Mouse (Mus musculus) cerebellum, postnatal 10 days (tissue): ENCODE measurements at regions not wholly inside any gene's neighbourhood (a gene's known extent, or its start where the extent isn't known, plus 50 kb on each side); places are given as distances from the start of the nearest gene placed in this dataset.
"Not testable (repeated sequence)": the region's sequence is repeated elsewhere in the genome, so short reads cannot be mapped to it uniquely, and the experiment has no call there.

ENCODE experiments used
- DNase-seq, 2 experiments: peaks; one replicate each; pipeline ENCODE4 v3.0.0; 2021; ENCODE audit warnings: mixed read lengths in 2 of 2

DNA sequence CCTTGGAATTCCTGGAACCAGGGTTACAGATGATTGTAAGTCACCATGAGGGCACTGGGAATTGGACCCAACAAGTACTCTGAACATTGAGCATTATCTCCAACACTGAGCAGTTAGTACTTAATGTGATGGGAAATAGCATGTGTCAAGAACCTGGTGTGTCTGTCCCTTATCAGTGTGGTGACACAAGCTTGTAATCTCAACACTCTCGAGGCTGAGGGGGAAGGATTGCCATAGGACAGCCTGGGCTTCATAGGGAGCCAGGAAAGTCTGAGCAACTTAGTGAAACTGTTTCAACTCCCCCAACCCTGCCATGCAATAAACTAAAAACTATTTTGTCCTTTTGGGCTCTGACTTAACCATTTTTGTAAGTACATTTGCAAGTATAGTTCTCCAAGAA is 100.0 kb downstream of the Wdr20rt start:
- DNase-seq: no peak

DNA sequence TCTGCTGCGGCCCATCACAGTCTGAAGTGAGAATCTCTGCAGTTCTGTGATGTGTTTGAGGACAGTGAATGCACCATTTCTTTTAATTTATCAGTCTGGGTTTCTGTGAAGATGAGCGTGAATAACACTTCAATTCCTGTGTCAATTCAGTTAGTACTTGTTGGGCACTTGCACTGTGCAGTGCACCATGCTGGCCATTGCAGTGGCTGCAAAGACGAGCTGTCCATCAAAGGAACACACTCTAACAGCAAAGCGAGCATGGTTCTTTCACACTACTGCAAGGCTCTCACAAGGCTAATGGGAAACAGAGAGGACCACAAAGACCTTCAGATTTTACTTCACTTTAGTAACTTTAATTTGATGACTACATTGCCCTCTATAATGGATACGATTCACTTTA is 103.2 kb downstream of the Wdr20rt start:
- no peak for DNase-seq

DNA sequence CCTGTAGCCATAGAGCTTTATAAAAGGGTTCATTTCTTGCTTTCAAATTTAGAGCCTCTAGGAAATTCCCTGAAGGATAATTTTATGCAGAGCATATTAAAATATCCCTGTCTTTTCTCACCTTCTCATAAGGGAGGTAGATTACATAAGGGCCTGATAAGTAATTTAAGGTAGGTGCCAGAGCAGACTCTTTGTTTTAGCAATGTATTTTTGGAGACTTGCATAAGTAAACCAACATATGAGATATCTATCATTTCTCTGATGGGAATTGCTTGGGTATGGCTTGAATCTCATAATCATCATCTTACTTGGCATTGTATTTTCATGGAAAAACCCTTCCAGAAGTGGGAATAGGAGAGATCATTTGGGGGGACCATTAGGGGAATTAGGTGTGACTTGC is 104.4 kb downstream of the Wdr20rt start:
- no peak for DNase-seq

DNA sequence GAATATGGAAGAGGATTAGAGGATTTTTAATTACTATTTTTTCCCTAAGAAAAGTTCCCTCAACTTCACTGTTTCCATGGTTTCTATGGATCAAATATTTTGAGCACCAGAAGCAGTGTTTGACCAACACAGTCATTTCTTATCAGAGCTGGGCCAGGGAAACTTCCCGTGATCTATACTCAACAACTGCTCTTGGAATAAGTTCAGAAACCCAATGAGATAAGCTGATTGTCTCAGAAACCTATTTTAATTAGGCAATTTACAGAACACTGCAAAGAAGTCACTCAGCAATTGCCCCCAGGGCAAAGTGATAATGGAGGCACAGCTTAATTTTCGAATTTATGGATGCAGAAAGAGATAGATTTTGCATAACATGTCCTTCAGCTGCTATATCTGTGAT is 114.7 kb downstream of the Wdr20rt start:
- no peak for DNase-seq

DNA sequence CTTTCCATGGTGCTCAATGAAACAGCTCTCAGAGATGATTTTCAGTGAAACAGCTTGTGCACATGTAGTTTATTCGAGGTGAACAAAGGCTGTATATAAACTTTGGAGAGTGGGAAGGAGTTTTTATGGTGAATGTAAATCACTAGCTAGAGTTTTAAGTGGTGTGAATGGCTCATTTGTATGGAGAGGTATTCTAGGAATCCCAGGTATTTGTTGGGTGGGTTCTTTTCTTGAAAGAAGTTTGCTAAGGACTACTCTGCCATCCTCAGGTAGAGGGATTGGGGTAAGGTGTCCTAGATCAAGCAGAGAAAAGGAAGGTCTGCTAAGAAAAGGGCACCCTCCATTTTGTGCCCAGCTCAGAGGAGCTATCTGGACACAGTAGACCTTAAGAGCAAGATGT is 121.9 kb downstream of the Wdr20rt start:
- DNase-seq: no peak

DNA sequence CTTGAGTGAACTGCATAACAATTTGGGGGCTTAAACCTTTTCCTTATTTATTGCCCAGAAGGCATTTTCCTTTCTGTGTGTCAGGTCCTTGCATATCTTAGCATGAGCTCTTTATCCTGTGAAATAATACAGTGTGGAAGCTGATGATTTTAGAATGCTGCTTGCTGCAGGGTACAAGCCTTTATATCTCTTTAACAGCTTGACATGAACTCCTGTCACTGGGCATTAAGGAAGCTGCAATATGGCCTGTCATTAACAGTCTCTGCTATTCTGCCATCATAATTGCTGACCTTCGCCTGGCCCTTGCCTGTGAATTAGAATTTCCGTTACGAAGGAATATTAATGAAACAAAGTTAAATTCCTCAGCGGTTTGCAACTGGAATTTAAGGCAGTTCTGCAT is 124.2 kb downstream of the Wdr20rt start:
- no peak for DNase-seq

DNA sequence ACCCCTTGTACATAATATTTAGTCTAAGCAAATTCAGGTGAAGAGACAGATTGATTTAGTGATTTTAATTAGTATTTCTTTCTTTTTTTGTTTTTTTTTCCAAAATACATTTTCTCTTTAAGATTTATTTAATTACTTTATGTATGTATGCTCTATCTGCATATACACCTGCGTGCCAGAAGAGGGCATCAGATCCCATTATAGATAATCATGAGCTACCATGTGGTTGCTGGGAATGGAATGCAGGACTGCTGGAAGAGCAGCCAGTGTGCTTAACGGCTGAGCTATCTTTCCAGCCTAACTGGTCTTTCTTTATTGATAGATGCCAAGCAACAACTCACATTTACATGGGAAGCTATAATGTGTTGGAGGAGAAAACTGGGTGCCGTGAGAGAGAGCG is 138.9 kb downstream of the Wdr20rt start:
- no peak for DNase-seq

DNA sequence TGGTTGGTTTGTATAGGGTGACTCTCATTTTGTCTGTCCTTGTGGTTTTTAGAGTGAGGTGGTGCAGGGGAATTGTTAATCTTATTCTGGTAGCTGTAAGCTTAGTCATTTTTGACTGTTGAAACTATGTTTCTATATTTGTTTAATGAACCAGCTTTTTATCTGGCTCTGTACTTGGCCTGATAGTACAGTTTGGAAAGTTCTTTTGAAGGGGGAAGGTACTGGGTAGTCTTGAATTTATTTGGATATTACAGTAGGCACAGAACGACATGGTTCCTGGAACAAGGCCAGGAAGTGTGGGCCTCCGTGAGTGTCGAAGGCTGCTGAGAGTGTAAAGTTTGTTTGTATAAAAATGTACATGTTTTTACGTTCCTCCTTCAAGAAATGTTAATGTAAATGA is 142.0 kb downstream of the Wdr20rt start:
- DNase-seq: peak; percentile 5 to 13

DNA sequence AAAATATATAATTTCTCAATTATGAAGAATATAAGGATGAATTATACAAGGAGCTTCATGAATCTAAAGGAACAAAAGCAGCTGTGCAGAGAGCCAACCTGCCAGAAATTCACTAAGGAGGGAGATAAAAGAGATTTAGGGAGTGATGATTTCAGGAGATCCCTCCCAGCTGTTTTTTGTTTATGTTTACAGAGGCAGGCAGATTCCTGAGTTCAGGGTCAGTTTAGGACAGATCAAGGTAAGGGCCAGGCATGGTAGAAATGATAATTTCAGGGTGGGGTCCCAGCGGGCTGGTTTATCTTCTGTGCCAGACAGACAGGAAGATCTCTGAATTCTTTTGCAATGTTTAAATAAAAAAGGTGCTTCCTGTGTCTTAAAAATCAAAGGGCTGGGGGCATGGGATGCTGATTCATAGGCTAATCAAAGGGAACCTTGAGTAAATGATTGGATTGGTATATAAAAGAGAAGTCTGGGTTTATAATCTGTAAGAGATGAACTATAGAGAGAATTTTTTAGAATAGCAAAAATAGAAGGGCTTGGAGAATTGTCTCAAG is 142.6 kb downstream of the Wdr20rt start:
- no peak for DNase-seq

DNA sequence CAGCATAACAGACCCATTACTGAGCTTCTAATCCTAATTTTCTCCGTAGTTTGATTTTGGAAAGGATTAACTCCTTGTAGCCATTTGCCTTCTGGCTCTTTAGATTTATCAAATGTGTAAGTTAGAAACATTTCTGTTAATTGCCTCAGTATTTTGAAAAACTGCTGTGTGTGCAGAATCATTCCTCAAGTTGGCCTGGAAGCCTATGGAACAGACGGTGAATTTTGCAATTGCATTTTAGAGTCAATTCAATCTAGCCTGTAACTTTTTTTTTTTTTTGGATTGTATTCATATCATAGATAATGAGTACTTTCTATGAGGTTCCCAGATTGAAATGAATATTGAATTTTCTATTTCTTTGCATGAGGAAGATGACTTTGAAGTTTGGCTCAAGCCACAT is 146.3 kb downstream of the Wdr20rt start:
- DNase-seq: no peak

DNA sequence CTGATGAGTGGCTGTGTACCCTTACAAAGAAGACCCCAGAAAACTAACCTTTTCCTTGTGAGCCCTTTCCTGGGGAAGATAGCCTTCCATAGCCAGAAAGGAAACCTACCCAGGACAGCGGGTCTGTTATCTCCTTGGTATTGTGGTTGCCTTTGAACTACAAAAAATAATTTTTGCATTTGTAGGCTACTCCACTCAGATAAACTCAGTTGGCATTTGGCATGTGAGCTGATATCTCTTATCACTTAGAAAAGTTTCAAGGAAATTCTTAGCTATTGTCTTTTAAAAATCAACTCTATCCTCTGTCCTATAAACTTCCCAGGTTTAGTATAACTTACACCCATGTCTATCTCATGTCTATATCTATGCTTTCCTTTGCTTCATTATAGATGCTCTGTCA is 154.0 kb downstream of the Wdr20rt start:
- no peak for DNase-seq

DNA sequence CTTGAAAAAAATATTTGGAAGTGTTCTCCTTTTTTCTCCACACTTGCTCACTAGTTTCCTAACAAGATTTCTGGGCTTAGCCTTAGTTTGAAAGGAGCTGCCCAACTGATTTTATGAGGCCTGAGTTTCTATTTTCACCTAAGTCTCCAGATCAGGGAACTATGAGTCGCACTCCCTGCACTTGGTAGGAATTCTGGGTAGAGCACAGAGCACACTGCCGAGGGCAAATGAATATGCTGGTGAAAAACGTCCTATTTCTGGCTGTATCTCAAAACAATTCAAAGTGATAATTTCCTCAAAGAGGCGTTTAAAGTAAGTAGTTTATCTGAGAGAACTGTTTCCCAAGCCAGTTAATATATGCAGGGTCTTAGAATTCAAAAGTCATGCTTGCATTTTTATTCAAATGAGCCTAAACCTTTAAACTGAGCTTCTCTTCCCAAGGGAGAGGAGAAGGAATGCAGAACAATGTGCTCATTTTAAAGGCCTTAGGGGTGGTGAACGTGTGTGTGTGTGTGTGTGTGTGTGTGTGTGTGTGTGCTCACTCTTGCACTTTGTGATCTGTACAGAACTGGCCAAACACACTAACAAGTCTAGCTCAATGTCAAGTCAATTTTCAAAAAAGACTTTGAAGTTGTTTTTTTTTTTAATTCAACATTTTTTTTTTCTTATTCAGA is 156.9 kb downstream of the Wdr20rt start:
- DNase-seq: no peak

DNA sequence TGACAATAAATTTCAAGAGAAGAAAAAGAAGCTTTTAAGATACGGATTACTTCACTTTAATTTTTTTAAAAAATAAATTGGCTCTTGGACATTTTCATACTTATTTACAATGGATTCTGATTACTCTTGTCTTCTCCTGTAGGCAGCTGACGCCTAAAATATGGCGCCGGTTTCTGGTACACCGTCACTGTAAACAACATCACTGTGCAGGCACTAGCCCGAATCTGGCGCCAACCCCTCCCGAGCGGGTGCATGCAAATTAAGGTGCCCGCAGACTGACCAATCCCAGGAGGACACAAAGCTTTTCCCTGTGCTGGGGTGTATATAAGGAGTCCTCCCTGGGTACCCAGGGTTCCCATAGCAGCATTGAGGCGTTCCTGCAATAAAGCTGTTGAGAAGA is 157.5 kb downstream of the Wdr20rt start:
- not testable (repeated sequence) for DNase-seq

DNA sequence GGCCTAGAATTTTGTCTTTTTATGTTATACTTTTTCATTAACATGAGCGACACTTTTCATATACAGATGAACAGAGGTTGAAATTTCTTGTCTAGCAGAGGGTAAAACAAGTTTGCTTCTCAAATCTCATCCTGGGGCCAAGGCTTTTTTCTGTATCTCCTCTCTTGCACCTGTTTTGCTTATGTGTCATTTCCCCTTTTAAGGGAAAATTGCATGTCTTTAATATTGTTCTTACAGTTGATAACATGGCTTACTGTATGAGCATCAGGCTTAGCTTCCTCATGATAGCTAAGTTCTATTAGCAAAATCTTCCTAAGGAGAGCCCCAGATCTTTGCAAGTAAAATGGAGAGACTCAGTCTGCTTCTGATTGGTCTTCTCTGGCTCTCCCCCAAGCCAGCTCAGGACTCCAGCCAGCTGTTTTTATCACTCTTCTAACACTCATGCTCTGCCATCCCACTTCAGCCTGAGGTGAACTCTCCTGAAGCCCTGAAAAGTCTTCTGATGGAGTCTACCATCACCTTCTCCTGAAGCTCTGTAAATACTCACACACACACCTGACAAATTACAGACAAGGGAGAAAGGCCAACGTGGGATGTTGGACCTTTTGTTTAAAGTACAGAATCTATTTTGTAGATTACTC is 160.8 kb downstream of the Wdr20rt start:
- no peak for DNase-seq

DNA sequence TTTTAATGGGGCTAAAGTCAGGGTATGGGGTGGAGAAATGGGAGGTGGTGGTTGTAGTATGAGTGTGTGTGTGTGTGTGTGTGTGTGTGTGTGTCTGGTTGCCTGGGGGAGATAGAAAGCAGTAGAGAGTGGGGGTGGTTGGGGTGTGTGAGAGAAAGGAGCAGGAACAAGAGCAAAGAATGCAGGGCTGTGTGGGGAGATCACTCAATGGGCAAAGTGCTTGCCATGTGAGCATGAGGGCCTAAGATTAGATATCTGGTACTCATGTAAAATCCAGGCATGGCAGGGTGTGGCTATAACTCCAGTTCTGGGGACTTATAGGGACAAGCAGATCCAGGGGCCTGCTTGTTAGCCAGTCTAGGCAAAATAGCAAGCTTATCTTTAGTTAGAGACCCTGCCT is 161.7 kb downstream of the Wdr20rt start:
- DNase-seq: no peak

DNA sequence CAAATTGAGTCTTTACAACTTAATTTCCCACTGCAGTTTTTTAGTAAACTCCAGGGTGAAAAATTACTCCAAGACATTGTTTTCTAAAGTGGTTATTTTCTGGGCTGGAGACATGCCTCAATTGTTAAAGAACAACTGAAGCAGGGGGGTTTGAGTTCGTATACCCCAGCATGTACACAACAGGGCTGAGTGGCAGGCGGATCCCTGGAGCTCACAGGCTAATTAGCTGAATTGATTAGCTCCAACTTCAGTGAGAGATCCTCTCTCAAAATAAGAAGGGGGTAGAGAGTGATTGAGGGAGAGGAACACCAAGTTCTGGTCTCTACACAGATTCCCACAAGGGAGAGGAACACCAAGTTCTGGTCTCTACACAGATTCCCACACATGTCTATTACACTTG is 164.2 kb downstream of the Wdr20rt start:
- DNase-seq: no peak

DNA sequence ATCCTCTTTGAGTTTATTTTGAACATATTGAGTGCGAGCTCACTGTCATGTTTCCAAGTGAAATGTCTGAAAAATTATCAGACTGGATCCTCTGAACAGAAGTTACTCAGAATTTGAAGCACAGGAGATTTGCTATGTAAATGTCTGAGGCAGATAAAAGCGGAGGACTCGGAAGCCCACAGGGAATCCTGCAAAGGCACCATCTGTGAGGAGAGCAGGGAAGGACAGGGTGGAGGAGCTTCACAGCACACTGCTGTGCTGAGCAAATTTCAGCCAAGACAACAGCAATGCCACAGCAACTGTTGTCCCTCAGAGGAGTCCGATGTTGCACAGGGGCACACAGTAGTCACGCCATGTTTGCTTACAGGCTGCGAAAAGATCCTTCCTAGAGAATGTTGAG is 165.0 kb downstream of the Wdr20rt start:
- DNase-seq: peak; percentile 13 to 38

DNA sequence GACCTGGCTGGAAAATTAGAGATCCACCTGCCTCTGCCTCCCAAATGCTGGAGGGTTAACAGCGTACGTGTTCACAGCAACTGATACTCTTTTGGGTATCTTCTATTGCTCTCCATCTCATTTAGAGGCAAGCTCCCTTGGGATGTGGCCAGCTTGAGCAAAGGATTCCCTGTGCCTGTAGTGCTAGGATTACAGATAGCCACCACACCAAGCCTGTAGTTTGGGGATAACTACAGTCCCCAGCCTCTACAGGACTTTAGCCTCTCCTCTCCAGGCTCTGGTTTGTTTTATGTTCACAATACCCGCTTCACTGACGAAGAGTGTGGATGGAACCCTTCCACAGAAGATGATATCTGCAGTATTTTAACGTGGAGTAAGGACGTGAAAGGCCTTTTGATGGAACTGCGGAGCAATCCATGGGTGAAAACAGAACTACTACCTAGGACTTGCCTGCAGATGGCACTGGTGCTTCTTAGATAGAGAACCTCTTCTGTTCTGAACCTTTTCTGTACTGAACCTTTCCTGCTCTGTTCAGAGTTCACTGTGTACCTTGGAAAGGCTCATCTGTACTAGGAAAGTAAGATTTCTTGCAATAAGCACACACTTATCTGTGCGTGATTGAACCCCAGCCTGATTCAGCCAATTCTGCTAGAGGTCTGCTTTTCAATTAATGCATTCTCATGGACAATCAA is 176.6 kb downstream of the Wdr20rt start:
- peak; percentile 72 for DNase-seq

DNA sequence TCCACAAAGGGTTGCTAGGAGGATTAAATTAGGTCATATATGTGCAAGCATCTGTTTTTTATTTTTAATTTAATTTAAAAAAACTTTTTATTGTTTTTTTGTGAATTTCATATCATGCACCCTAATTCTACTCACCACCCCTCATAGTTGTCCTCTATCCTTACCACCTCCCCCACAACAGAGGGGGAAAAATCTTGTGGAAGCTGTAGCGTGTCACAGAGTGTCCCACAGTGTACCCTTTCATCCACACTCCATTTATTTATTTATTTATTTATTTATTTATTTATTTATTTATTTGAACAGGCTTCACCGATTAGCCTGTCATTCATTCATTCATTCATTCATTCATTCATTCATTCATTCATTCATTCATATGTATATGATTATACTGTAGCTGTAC is 177.8 kb downstream of the Wdr20rt start:
- no peak for DNase-seq

DNA sequence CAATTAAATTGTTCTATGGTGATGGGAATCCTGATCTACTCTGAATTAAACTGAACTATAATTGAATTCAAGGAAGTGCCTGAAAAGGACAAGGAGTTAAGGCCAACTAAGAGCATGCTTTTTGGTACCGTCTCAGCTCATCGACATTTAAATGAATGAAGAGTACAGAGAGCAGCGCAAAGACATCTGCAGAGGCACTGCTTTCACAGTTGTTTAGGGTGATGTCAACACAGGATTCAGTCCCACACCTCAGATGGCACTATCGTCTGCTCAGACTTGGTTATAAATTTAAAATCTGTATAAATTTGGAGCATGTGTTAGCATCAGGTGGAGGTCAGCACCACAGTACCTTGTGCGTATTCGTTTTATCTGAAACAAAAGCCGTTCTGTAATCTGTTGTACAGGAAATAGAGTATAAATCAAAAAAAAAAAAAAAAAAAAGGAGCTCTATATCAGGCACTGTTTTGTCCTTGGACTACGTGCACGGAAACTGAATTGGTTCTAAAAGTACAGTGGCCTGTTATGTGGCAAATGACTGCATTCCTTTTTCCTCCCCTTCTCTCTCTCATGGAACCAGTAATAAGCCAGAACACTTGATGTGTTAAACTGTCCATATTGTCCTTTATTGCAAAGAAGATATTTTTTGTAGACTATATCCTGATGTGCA is 187.8 kb downstream of the Wdr20rt start:
- DNase-seq: no peak

DNA sequence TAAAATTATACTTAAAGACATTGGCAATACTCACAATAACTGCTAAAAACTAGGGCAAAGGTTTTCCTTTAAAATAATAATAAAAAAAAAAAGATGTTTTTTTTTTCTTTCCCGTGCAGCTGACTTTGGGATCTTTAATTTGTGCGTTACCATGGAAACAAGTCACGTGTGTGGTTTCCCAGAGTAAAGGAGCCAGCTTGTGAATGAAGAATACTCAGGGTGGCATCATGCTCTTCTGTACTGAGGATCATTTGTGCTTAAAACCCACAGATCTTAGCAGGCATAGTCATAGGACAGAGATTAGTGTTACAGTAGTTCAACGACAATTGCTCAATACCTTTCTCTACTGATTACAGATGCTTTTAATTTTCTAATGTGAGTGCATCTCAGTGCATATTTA is 189.1 kb downstream of the Wdr20rt start:
- peak; percentile 12 to 27 for DNase-seq

DNA sequence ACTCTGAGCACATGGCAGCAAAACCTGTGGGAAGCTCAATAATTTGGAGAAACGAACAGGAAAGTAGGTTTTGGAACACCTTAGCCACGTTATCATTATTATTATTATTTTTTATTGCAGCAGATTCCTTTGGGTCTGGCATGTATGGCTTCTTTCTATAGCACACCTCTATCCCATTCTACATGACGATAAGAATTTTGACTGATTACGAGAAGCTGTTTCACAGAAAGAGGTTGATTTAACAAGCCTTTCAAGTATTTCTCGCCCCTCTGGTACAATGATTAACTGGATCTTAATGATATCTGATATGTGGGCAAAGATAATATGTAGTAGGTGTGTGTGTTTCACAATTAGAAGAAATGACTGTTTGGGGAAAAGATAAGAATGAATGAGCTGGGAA is 191.6 kb downstream of the Wdr20rt start:
- DNase-seq: no peak

DNA sequence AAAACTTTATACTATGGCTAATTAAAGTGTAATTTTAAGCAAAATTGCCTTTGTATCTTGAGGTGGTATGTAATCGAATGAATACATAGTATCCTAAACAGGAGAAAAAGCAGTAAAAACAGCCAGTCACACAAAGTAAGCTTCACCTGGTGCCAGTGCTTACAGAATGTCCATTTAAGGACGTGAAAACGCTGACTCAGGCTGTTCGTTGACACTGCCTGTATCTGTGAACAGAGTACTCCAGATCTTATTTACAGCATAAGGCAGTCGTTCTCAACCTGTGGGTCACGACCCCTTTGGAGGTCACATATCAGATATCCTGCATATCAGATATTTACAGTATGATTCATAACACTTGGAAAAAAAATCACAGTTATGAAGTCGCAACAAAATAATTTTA is 194.8 kb downstream of the Wdr20rt start:
- DNase-seq: no peak

DNA sequence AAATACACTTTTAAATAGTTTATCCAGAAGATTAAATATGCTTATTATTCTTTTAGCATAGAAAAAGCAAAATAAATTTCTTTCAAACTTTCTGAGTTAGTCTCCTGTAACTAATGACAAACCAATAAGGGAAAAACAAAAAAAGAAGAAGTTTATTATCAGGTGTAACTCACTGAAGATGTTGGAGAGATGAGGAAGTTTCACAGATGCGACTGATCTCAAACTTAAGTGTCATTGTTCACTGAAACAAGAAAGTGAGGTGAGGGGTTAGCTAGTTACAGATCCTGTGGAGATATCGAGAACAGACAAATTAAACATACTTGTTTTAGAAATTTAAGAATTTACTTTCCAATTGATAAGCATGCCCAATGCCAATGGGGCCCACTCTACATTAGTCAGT is 199.2 kb downstream of the Wdr20rt start:
- DNase-seq: no peak
